Mouse (Mus musculus): ENCODE measurements around the gene Ube2q1.
"Not testable (repeated sequence)": the region's sequence is repeated elsewhere in the genome, so short reads cannot be mapped to it uniquely, and the experiment has no call there.

Gene Ube2q1

GRCm38 (mm10) chr3:89786275-89786674 lies 12.9 kb downstream of the Ube2q1 start:
- DNase-seq (ENCODE audit: low spot score) = no peak

- no peak for DNase-seq (ENCODE audit: low spot score)
These were observed 15.4 kb downstream of the Ube2q1 start for GRCm38 (mm10) chr3:89788680-89789352.

GRCm38 (mm10) chr3:89794616-89795015 lies 21.2 kb downstream of the Ube2q1 start:
- DNase-seq (ENCODE audit: low spot score) = no peak

DNA sequence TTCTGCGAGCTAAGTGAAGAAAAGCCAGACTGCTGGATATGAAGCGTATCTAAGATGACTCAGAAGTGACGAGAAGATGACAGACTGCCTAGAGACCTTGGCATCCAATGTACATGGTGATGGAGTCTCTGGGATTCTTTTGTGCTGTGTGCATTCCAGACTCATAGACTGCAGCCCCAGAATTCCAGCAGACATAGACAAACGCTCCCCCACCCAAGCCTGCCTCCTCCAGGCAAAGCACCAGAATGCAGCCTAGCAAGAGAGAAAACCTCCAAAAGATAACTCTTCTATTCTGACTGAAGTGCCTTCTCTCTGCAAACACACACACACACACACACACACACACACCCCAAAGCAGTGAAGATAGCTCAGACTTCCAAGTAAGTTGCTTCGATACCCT lies 22.3 kb downstream of the Ube2q1 start:
- DNase-seq (ENCODE audit: low spot score) = peak; percentile 16

- DNase-seq (ENCODE audit: low spot score) = no peak
These were observed 22.9 kb downstream of the Ube2q1 start for GRCm38 (mm10) chr3:89796358-89796757.

DNA sequence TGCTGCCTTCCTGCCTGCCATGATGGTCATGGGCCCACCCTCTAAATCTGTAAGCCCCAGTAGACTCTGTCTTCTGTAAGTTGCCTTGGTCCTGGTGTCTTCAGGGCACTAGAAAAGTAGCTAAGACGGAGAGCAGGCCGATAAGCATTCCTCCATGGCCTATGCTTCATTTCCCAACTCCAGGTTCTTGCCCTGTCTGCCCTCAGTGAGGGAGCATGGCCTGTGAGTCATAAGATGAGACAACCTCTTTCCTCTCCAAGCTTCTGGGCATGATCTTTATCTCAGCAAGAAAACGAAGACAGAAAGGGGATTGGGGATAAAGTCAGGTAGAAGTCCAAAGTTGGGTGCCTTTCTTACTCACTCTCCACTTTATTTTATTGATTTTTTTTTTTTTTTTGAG lies 25.1 kb downstream of the Ube2q1 start:
- no peak for DNase-seq (ENCODE audit: low spot score)

GRCm38 (mm10) chr3:89799476-89799875 lies 26.1 kb downstream of the Ube2q1 start:
- peak; percentile 12 for DNase-seq (ENCODE audit: low spot score)

- not testable (repeated sequence) for DNase-seq (ENCODE audit: low spot score)
These were observed 26.7 kb downstream of the Ube2q1 start for GRCm38 (mm10) chr3:89800078-89800477.

DNA sequence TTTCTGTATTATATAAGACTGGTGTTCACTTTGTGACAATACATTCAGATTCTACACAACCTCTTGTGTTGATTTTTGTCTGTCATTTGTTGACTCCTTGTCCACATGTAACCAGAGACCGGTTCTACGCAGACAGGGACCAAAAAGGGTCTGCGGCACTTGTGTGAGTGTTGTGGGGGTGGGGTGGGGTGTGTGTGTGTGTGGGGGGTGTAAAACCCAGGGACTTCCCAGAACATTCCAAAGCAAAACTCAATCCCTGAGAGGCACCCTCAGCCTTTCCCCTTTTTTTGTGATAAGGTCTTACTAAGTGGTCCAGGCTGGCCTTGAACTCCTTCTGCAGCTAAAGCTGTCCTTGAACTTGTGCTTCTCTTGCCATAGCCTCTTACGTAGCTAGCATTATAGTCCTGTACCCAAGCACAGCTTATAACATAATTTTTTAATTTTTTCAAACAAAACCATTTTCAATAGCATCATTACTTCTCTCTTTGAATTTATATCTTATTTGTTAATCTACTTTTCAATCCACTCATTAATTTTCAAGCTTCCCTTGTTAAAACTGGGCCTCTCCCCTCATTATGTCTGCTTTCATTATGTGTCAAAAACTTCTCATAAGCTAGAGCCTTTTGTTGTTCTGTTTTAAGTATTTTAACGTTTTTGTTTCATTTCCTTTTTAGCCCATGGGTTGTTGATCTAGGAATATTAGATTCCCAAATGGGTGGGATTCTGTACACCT lies 27.5 kb downstream of the Ube2q1 start:
- DNase-seq (ENCODE audit: low spot score) = no peak

DNA sequence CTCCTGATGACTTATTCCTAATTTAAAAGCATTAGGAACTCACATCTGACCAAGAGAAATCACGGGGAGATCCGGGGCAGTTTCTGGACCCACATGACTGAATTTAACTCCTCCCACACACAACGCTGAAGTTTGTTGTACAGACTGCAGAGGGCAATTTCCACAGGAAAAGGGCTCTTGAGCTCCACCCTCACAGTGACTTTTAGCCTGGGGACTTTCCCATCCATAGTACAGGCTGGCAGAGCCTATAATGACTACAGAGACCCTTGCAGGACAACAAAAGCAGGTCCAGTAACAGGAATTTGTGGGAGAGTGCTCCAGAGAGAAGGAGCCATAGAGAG lies 28.1 kb downstream of the Ube2q1 start:
- DNase-seq (ENCODE audit: low spot score) = peak; percentile 5

DNA sequence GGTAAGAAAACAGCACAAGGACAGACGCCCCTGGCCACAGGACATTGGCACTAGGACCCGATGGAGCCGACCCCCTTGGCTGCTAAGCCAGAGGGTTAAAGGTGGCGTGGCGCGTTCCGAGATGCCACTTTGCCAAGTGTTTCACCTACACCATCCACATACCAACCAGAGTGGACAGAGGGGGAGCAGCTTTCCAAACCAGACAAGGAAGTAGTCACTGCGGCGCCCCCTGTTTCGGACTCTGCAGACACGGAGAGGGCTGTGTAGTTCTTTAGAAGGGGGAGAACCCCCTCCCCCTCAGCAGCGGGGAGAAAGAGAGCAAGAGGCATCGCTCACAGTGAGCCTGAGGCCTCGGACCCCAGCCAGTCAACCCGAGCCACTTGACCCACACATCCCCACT lies 29.5 kb downstream of the Ube2q1 start:
- DNase-seq (ENCODE audit: low spot score) = no peak

DNA sequence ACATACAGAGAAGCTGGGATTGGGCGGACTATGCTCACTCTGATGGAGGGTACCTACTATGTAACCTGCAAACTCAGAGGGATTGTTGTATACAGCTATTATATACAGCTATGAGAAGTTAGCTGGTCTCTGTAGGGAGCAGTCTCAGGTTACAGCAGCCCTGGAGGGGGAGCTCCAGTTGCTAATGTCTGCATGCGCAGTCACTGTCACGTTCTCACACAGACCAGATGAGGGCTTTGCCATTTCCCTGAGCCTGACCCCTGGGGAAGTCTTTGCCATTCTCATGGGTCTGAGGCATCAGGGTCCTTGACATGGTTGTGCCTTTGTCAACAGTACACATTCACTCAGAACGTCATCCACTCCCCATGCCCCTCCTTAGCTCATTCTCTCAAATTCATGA lies 31.8 kb downstream of the Ube2q1 start:
- DNase-seq (ENCODE audit: low spot score) = no peak

DNA sequence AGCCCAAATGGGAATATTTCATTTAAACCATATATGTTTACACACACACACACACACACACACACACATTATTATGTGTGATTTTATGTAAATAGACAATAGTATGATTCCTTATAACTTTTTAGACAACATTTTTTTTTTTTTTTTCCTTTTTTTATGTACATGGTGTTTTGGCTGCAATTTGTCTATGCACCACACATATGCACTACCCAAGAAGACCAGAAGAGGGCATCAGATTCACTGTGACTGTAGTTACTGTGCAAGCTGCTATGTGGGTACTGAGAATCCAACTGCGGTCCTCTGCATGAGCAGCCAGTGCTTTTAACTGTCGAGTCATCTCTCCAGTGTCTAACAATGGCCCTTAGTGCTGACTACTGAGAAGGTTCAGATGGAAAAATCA lies 33.3 kb downstream of the Ube2q1 start:
- no peak for DNase-seq (ENCODE audit: low spot score)

DNA sequence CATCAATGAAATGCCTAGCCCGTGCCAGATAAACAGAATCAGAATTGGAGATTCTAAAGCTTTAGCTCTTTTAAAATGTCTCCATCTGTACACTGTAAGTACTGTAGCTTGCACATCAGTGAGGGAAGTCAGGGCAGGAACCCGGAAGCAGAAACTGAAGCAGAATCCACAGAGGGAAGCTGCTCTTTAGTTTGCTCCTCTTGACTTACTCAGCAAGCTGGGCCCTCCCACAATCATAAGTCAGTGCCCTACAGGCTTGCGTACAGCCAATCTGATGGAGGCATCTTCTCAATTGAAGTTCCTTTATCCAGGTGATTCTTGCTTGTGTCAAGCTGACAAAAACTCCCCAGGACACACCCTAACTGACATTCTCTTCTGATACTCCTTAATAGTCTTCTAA lies 33.8 kb downstream of the Ube2q1 start:
- DNase-seq (ENCODE audit: low spot score) = no peak

DNA sequence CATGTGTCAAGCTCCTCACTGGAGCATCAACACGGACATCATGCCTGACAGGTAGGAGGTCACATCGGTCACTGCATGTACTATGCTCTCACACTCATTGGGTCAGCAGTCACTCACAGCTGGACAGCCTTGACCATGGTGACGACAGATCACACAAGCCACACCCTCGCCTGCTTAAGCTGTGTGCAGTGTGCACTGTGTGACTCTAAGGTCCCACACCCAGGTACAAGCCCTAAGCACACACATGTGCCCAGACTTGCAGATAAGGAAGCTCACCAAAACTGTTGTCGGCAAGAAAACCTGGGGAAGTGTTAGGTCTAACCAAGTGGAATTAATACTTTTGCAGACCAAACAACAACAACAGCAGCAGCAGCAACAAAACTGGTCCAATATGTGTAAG lies 34.5 kb downstream of the Ube2q1 start:
- no peak for DNase-seq (ENCODE audit: low spot score)

GRCm38 (mm10) chr3:89808638-89809037 lies 35.2 kb downstream of the Ube2q1 start:
- no peak for DNase-seq (ENCODE audit: low spot score)

DNA sequence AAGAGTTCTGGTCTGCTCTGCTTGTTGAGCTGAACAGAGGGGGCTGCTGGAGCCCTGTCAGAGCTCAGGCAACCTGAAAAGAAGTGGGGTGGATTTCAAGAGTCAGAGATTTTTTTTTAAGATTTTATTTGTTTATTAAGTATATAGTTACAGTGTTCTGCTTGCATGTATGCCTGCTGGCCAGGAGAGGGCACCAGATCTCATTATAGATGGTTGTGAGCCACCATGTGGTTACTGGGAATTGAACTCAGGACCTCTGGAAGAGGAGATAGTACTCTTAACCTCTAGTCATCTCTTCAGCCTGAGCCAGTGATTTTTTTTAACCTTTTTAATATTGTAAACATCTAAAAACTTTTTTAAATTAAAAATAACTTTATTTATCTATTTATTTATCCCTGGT lies 37.4 kb downstream of the Ube2q1 start:
- DNase-seq (ENCODE audit: low spot score) = no peak

DNA sequence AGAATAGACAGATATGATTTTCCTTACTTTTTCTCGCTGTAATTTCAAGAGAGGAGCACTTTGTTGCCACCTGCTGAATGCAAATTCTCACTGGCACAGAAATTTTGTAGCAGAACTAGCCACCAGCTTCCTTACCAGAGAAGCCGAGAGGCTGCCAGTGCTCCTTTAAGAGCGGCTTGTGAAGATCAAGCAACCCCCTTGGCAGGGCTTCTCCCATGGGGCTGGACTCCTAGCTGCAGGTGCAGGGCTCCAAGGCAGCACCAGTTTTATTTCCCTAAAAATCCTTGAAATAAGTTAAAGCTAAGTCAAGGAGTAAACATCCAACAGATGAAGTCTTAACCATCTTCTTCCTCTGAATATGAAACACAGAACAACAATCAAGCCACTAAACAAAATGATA lies 38.8 kb downstream of the Ube2q1 start:
- no peak for DNase-seq (ENCODE audit: low spot score)

GRCm38 (mm10) chr3:89814051-89814450 lies 40.6 kb downstream of the Ube2q1 start:
- DNase-seq (ENCODE audit: low spot score) = no peak

GRCm38 (mm10) chr3:89817056-89817455 lies 43.6 kb downstream of the Ube2q1 start:
- no peak for DNase-seq (ENCODE audit: low spot score)

GRCm38 (mm10) chr3:89818605-89819004 lies 45.2 kb downstream of the Ube2q1 start:
- no peak for DNase-seq (ENCODE audit: low spot score)

- no peak for DNase-seq (ENCODE audit: low spot score)
These were observed 46.5 kb downstream of the Ube2q1 start for GRCm38 (mm10) chr3:89819897-89820296.

DNA sequence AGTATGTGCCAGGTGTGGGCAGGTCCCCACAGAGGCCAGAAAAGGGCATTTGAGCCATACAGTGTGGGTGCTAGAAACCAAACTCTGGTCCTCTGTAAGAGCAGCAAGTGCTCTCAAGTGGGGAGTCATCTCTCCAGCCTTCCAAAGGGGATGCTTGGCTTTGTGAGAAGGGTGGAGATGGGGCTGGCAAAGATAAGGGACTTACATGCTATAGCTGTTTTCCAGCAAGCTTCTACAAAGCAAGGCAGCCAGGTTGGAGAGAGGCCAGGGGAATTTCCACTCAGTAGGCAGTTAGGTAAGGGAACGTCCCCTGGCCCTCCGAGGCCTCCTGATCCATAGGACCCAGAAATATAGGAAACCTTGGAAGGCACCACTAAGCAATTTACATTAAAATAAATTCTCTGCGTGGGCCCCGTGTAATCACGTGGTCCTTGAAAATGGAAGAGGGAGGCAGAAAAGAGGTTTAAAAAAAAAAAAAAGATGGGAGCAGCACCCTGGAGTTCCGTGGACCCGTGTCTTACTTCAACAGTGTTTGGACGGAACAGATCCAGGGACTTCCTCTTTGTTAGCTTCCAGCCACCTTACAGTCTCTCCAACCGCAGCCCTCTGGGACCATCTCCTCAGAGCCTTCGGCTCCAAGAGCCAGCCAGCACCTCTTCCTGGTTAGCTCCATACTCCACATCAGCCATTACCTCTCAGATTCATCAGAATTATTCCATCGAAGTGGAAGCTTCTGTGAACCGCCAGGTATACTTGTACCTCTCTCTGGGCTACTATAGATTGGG lies 47.1 kb downstream of the Ube2q1 start:
- no peak for DNase-seq (ENCODE audit: low spot score)
